Mouse (Mus musculus) liver, embryonic 12.5 days (tissue): Measurements from ENCODE around the gene Prnp. TPM values are rescaled to one million over a fixed set of nuclear protein-coding genes. Genes with fewer than 3 reads are reported as not detected.
A peak's percentile ranks its signal among the peaks of the same experiment; 100 is the strongest.

Source experiments
- ATAC-seq: fragments of 200-750 bp; cut with Nextera tagmentation; 2 replicates; pipeline ENCODE4 v1.8.0; 2017; ENCODE audit warnings: moderate number of reproducible peaks, mild to moderate bottlenecking, moderate library complexity
- H3K27ac ChIP-seq: fragments of 300-500 bp; sonication (generic); 2 replicates; pipeline ENCODE4 v1.5.1; 2016; ENCODE audit warnings: mild to moderate bottlenecking
- H3K27me3 ChIP-seq: fragments of 300-500 bp; sonication (generic); replicated peaks from 2 replicates; pipeline ENCODE4 v1.6.1; 2016; ENCODE audit warnings: mild to moderate bottlenecking, moderate library complexity
- H3K36me3 ChIP-seq: fragments of 300-500 bp; sonication (generic); 2 replicates; pipeline ENCODE4 v1.6.1; 2016; ENCODE audit warnings: mild to moderate bottlenecking, moderate library complexity
- H3K4me1 ChIP-seq: fragments of 300-500 bp; sonication (generic); 2 replicates; pipeline ENCODE4 v1.6.1; 2016
- H3K4me2 ChIP-seq: fragments of 300-500 bp; sonication (generic); 2 replicates; pipeline ENCODE4 v1.6.1; 2016; ENCODE audit warnings: mild to moderate bottlenecking, moderate library complexity
- H3K4me3 ChIP-seq: fragments of 300-500 bp; sonication (generic); 2 replicates; pipeline ENCODE4 v1.5.1; 2016; ENCODE audit warnings: mild to moderate bottlenecking, moderate library complexity
- H3K9ac ChIP-seq: fragments of 300-500 bp; sonication (generic); 2 replicates; pipeline ENCODE4 v1.6.1; 2016; ENCODE audit warnings: mild to moderate bottlenecking, moderate library complexity
- H3K9me3 ChIP-seq: fragments of 300-500 bp; sonication (generic); replicated peaks from 2 replicates; pipeline ENCODE4 v1.6.1; 2016; ENCODE audit warnings: mild to moderate bottlenecking, moderate library complexity
- WGBS: fragments of 180-500 bp; shearing (Covaris S2); methylation state at CpG from one replicate; pipeline ENCODE4 v1.1.7; 2016; ENCODE audit not compliant: insufficient replicate concordance; 5-methylcytosine and 5-hydroxymethylcytosine counted together
- polyA plus RNA-seq: library from polyadenylated mRNA; unstranded; fragments of >200 nt; fragmentation: Nextera tagmentation; extraction: Ambion mirVana; gene quantifications from 2 replicates; pipeline ENCODE4 v1.2.1, GENCODE M21; 2016

Prnp gene
- polyA plus RNA-seq, 1 experiment from 2014 or later: 37.9 TPM

GRCm38 (mm10) chr2:131939404-131940111 lies 29.8 kb downstream of the Prnp start:
- no peak for ATAC-seq

DNA sequence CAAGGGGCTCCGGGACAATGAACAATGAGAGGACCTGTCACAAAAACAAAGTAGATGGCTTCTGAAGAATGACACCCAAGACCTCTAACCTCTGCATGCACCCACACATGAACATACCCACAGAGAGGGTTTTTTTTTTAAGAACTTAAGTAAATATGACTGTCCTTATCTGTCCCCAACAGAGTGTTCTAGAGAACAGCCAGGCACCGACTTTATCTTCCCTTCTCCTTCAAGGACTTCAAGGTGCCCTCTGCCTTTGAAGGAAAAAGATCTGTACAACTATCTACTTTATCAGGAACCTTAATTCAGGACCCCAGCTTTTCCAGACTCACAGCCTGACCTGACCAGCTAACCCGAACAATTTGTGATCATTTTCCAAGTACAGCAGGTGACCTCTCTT lies 30.8 kb downstream of the Prnp start:
- peak overlapping the region; percentile 68 for H3K27ac ChIP-seq
- H3K36me3 ChIP-seq: peaks cover 12% of the 10 kb centered on the region
- H3K9me3 ChIP-seq: no peaks in the 10 kb centered on the region
- no peaks in the 10 kb centered on the region for H3K27me3 ChIP-seq
- ATAC-seq: peak; percentile 84
- WGBS: 22% methylated on average over 3 of the region's 3 CpGs
- peak overlapping the region; percentile 23 for H3K4me2 ChIP-seq
- H3K4me1 ChIP-seq: peaks cover 24% of the 10 kb centered on the region
- peak overlapping the region; percentile 40; the same call in 1 of the 2 replicates for H3K9ac ChIP-seq
- no peak overlapping the region for H3K4me3 ChIP-seq

More at GRCm38 (mm10) chr2:131939404-131940111, 29.8 kb downstream of the Prnp start:
- H3K9me3 ChIP-seq: no peaks in the 10 kb centered on the region
- no peak overlapping the region for H3K4me3 ChIP-seq
- H3K4me1 ChIP-seq: peaks cover 31% of the 10 kb centered on the region
- 33% methylated on average over 8 of the region's 8 CpGs for WGBS
- peak overlapping the region; percentile 68 for H3K27ac ChIP-seq
- peaks cover 12% of the 10 kb centered on the region for H3K36me3 ChIP-seq
- H3K27me3 ChIP-seq: no peaks in the 10 kb centered on the region
- H3K9ac ChIP-seq: no peak overlapping the region; the same call in 1 of the 2 replicates
- H3K4me2 ChIP-seq: no peak overlapping the region

- no peak overlapping the region for H3K4me3 ChIP-seq
- no peak for ATAC-seq
- H3K4me2 ChIP-seq: no peak overlapping the region
- WGBS: 70% methylated on average over 6 of the region's 6 CpGs
- no peaks in the 10 kb centered on the region for H3K9me3 ChIP-seq
- peaks cover 19% of the 10 kb centered on the region for H3K4me1 ChIP-seq
- no peaks in the 10 kb centered on the region for H3K27me3 ChIP-seq
- H3K27ac ChIP-seq: no peak overlapping the region
- peaks cover 7% of the 10 kb centered on the region for H3K36me3 ChIP-seq
- no peak overlapping the region for H3K9ac ChIP-seq
These were observed 31.8 kb downstream of the Prnp start for GRCm38 (mm10) chr2:131941501-131941900.

- Histone ChIP-seq H3K4me1 (peaks cover 19% of the 10 kb centered on the region), H3K9me3 (no peaks in the 10 kb centered on the region), H3K27me3 (peaks cover 6% of the 10 kb centered on the region; the same call in 1 of the 2 replicates), H3K9ac (no peak overlapping the region), H3K27ac (no peak overlapping the region), H3K4me3 (no peak overlapping the region), H3K36me3 (no peaks in the 10 kb centered on the region), H3K4me2 (no peak overlapping the region)
- WGBS: 43% methylated on average over 1 of the region's 1 CpGs
- ATAC-seq: no peak
These were observed 34.6 kb downstream of the Prnp start for GRCm38 (mm10) chr2:131944370-131944769.

DNA sequence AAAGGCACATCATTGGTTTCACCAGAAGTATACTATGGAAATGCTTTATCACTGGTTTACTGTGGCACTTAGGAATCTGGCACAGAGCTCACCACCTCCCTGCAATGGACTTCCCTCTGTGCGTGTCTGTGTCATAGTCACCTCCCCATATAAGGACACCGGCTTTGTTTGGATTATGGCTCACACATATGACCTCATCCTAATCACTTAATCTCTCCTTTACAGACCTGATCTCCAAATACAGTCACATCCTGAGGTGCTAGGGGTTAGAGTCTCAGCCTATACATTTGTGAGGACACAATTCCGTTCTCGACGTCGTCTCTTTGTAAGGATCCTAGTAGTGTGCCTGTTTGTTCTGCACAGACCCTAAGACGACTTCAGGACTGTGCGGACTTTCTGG lies 35.5 kb downstream of the Prnp start:
- H3K9ac ChIP-seq: no peak overlapping the region
- WGBS: 54% methylated on average over 8 of the region's 8 CpGs
- no peak overlapping the region for H3K4me3 ChIP-seq
- peaks cover 11% of the 10 kb centered on the region for H3K4me1 ChIP-seq
- no peak overlapping the region for H3K4me2 ChIP-seq
- no peak for ATAC-seq
- no peak overlapping the region for H3K27ac ChIP-seq
- H3K36me3 ChIP-seq: no peaks in the 10 kb centered on the region
- peaks cover 9% of the 10 kb centered on the region; the same call in 1 of the 2 replicates for H3K27me3 ChIP-seq
- no peaks in the 10 kb centered on the region for H3K9me3 ChIP-seq

DNA sequence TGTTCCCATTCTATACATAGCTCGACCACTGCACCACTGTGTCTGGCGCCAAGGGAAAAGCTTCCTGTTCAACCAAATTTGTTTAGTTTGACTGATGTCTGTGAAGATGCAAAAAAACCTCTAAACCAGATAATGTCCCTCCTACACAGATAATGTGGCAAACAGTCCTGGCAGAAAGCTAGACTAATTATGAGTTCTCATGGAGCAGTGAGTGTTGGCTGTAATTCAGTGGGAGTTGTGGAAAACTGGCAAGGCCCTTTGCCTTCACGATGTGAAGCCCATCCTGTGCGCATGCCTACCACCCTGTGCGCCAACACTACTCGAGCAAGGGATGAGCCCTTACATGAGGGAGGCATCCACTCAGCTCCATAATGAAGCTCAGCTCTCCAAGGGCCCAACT lies 36.0 kb downstream of the Prnp start:
- Histone ChIP-seq H3K36me3 (no peaks in the 10 kb centered on the region), H3K9ac (no peak overlapping the region), H3K4me3 (no peak overlapping the region), H3K4me1 (peaks cover 5% of the 10 kb centered on the region), H3K4me2 (no peak overlapping the region), H3K9me3 (no peaks in the 10 kb centered on the region), H3K27me3 (peaks cover 14% of the 10 kb centered on the region; the same call in 1 of the 2 replicates), H3K27ac (no peak overlapping the region)
- no peak for ATAC-seq
- WGBS: 56% methylated on average over 6 of the region's 6 CpGs

- peaks cover 18% of the 10 kb centered on the region for H3K27me3 ChIP-seq
- no peaks in the 10 kb centered on the region for H3K36me3 ChIP-seq
- H3K4me2 ChIP-seq: no peak overlapping the region
- no peak for ATAC-seq
- H3K4me1 ChIP-seq: no peaks in the 10 kb centered on the region
- 74% methylated on average over 16 of the region's 16 CpGs for WGBS
- H3K4me3 ChIP-seq: no peak overlapping the region
- no peaks in the 10 kb centered on the region for H3K9me3 ChIP-seq
- H3K27ac ChIP-seq: no peak overlapping the region
- H3K9ac ChIP-seq: no peak overlapping the region
These were observed 36.6 kb downstream of the Prnp start for GRCm38 (mm10) chr2:131946351-131946750.

- Histone ChIP-seq H3K9me3 (no peaks in the 10 kb centered on the region), H3K36me3 (no peaks in the 10 kb centered on the region), H3K4me1 (no peaks in the 10 kb centered on the region), H3K4me2 (no peak overlapping the region), H3K4me3 (no peak overlapping the region), H3K27ac (no peak overlapping the region), H3K9ac (no peak overlapping the region), H3K27me3 (peaks cover 36% of the 10 kb centered on the region)
- no peak for ATAC-seq
- 57% methylated on average over 3 of the region's 3 CpGs for WGBS
These were observed 38.4 kb downstream of the Prnp start for GRCm38 (mm10) chr2:131948156-131948555.

DNA sequence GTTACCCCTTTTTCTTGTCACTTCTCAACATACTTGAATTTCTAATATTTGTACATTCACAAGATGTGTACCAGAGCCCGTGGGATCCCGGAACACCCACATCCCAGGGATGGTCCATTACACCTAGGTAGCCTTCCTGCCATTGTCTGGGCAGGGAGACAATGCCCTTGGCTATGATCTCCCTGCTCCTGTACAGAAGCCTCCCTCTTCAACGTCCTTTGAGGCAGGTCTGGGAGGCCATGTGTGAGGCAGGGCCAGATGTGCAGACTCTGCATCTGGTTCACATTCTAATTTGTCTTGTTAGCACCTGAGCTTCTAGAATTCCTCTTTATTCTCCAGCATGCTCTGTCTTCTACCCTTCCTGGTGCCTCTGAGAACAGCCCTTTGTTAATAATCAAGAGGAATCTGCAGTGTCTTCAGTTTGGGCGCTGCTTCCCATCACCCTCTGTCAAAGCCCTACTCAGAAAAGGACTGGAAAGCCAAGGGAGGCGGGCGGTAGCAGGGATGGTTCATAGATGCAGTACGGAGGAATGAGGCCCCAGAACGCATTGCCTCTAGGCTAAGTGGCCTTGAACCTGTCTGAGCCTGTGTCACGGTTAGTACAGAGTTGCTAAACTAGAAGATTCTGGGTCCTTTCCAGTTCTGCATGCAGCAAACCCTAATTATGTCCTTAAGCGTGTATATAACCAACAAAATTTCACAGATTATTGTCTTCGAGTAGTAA lies 39.4 kb downstream of the Prnp start:
- Histone ChIP-seq H3K9ac (no peak overlapping the region), H3K27ac (no peak overlapping the region), H3K9me3 (no peaks in the 10 kb centered on the region), H3K36me3 (no peaks in the 10 kb centered on the region), H3K4me1 (no peaks in the 10 kb centered on the region), H3K4me3 (no peak overlapping the region), H3K4me2 (no peak overlapping the region), H3K27me3 (peaks cover 45% of the 10 kb centered on the region)
- WGBS: 65% methylated on average over 11 of the region's 11 CpGs
- no peak for ATAC-seq

DNA sequence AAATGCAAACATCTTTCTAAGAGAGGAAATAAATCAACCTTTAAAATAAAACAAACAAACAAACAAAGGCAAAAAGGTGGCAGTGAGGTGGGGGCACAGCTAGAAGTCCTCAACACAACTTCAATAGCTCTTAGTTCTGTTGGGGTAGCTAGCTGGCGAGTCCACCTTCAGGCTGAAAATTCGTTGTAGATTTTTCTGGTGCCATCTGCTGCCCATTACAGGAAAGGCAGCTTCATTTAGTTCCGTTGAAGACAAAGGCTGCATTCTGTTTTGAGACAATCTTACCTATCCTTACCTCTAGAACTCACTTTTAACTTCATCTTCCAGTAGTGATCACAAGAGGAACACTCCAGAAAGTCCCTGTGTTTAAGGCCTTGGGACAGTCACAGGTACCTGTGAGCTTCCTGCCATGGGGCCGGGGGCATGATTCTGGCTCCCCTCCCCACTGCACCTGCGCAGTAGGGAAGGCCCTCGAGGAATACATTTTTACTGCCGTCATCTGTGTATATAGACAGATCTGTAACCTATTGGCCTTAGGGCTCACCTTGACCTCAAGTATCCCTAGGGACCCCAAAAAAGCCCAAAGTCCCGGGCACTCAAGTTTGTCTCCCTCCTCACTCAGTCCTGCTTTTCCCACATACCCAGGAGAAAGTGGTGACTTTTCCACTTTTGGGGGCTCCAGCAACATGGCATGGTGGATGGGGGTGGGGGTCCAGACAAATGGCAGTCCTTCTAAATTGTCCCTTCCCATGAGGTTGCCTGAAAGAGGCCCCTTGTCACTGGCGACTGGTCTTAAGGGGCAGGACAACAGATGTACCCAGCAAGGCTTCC lies 40.3 kb downstream of the Prnp start:
- Histone ChIP-seq H3K36me3 (no peaks in the 10 kb centered on the region), H3K9ac (no peak overlapping the region), H3K4me2 (no peak overlapping the region), H3K4me1 (0 out of 2 replicates have a peak, but pooled peaks cover 3% of the 10 kb centered on the region), H3K27me3 (peaks cover 53% of the 10 kb centered on the region), H3K9me3 (no peaks in the 10 kb centered on the region), H3K4me3 (no peak overlapping the region), H3K27ac (no peak overlapping the region)
- 37% methylated on average over 9 of the region's 9 CpGs for WGBS
- no peak for ATAC-seq

- ATAC-seq: no peak
- Histone ChIP-seq H3K36me3 (no peaks in the 10 kb centered on the region), H3K9me3 (no peaks in the 10 kb centered on the region), H3K27me3 (peaks cover 53% of the 10 kb centered on the region), H3K9ac (no peak within 1 kb of the TSS), H3K4me3 (no peak within 1 kb of the TSS), H3K4me1 (peaks cover 10% of the 10 kb centered on the region; the same call in 1 of the 2 replicates), H3K27ac (no peak within 1 kb of the TSS), H3K4me2 (no peak within 1 kb of the TSS)
- 6% methylated on average over 11 of the region's 11 CpGs for WGBS
These were observed 40.9 kb downstream of the Prnp start, which contains the start of gene Prnd for GRCm38 (mm10) chr2:131950598-131951095. TSS of gene Prnd (plus strand) at chr2:131950861.
